ENCODE assay signal across 8 mouse cellular contexts in the genomic region with DNA sequence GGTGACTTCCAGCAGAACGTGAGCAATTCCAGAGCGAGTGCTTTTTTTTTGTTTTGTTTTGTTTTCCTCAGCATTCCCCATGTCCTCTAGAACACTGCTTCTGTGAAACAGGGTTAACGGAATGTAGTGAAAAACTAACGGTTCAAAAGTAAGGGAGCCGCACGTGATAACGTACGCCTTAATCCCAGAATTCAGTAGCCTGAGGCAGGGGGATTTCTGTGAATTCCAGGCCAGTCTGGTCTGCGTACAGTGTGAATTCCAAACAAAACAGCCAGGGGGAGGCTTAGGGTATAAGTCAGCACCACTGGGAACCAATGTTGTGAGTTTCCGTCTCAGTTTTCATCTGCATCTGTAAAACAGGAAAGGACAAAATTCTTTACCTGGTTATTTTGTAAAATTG. TPM values are rescaled to one million over a fixed set of nuclear protein-coding genes. Genes with fewer than 3 reads are reported as not detected.
DNase-seq lines count a peak whose midpoint lies in the region; ATAC-seq and TF ChIP-seq lines count a peak whose summit lies in the region.

No protein-coding gene starts in this region.

- TF ChIP-seq EP300 in CH12.LX (IDR thresholded peaks at IDR 0.05; ENCODE audit: low read length): no peak

- ATAC-seq in erythroblast, adult 5-6 weeks (replicated peaks; ENCODE audit: low FRiP score, poor library complexity, severe bottlenecking): peak; percentile 17; the same call in 1 of the 2 replicates
- peak; percentile 61 for ATAC-seq in intestine, embryonic 15.5 days

- dilution Hi-C loops in CH12.LX (cut with MboI; ENCODE audit: extremely low pct_ligation_motif_present, extremely low pct_unique_long_range_greater_than_20kb, low sequenced_read_pairs): no loop called here

- peaks cover 12% of the 10 kb centered on the region for H3K79me2 ChIP-seq in CH12.LX (replicated peaks; ENCODE audit: control insufficient read depth, extremely low read depth, insufficient read depth, poor library complexity, severe bottlenecking)

- peak overlapping the region; percentile 93 for H3K27ac ChIP-seq in CH12.LX (ENCODE audit: insufficient read depth, low read depth)
- peak overlapping the region; percentile 91 for H3K27ac ChIP-seq in intestine, embryonic 15.5 days
- H3K27ac ChIP-seq in midbrain, embryonic 10.5 days (replicated peaks): peak overlapping the region; percentile 91

- peaks cover 0 to 7% of the 10 kb centered on the region in 2 experiments; a peak in 2 of 4 replicates for H3K4me1 ChIP-seq in CH12.LX (ENCODE audit: control insufficient read depth in 1 of 2, insufficient read depth in 2 of 2)
- H3K4me1 ChIP-seq in intestine, embryonic 15.5 days (replicated peaks): peaks cover 7% of the 10 kb centered on the region
- peaks cover 18% of the 10 kb centered on the region for H3K4me1 ChIP-seq in midbrain, embryonic 10.5 days

- no peak for TF ChIP-seq POLR2A in CH12.LX (IDR thresholded peaks at IDR 0.05; ENCODE audit: low read depth, low read length)

- no peaks in the 10 kb centered on the region for H3K27me3 ChIP-seq in CH12.LX (replicated peaks)
- no peaks in the 10 kb centered on the region for H3K27me3 ChIP-seq in intestine, embryonic 15.5 days (replicated peaks)
- no peaks in the 10 kb centered on the region for H3K27me3 ChIP-seq in midbrain, embryonic 10.5 days (ENCODE audit: low read depth, poor library complexity, severe bottlenecking)

- in situ Hi-C loops in CH12.LX (cut with MboI; ENCODE audit: low pct_ligation_motif_present, low pct_unique_long_range_greater_than_20kb, low sequenced_read_pairs): no loop called here

- TF ChIP-seq RAD21 in CH12.LX (IDR thresholded peaks at IDR 0.05; ENCODE audit: low read depth, low read length): no peak

- H3K4me3 ChIP-seq in CH12.LX (replicated peaks in 1 of 3; ENCODE audit: low read depth in 2 of 3, low read length in 2 of 3, poor library complexity in 1 of 3): peak overlapping the region; percentile 60 to 96 (median 64)
- peak overlapping the region; percentile 76 for H3K4me3 ChIP-seq in intestine, embryonic 15.5 days (replicated peaks)
- H3K4me3 ChIP-seq in midbrain, embryonic 10.5 days: peak overlapping the region; percentile 77

- 8% methylated on average over 10 of the region's 10 CpGs for WGBS in intestine, embryonic 15.5 days
- 32% methylated on average over 10 of the region's 10 CpGs for WGBS in midbrain, embryonic 10.5 days

- peaks cover 8 to 21% of the 10 kb centered on the region in 2 experiments for H3K36me3 ChIP-seq in CH12.LX (replicated peaks in 1 of 2; ENCODE audit: control insufficient read depth in 1 of 2, insufficient read depth in 1 of 2, low read length in 1 of 2)
- no peaks in the 10 kb centered on the region for H3K36me3 ChIP-seq in intestine, embryonic 15.5 days
- H3K36me3 ChIP-seq in midbrain, embryonic 10.5 days: peaks cover 21% of the 10 kb centered on the region

- no peak for TF ChIP-seq CTCF in CH12.LX (conservative IDR thresholded peaks at IDR 0.05 in 1 of 2, IDR thresholded peaks at IDR 0.05 in 1 of 2; ENCODE audit: low read depth in 2 of 2, low read length in 2 of 2)

- H3K9ac ChIP-seq in CH12.LX (ENCODE audit: insufficient read depth, low read depth): peak overlapping the region; percentile 79
- peak overlapping the region; percentile 82 for H3K9ac ChIP-seq in intestine, embryonic 15.5 days

- H3K9me3 ChIP-seq in CH12.LX (replicated peaks; ENCODE audit: low read length): no peaks in the 10 kb centered on the region
- H3K9me3 ChIP-seq in intestine, embryonic 15.5 days: no peaks in the 10 kb centered on the region
- H3K9me3 ChIP-seq in midbrain, embryonic 10.5 days (replicated peaks): no peaks in the 10 kb centered on the region

- DNase-seq in cerebellum, adult 8-10 months: peak; percentile 38
- DNase-seq in cerebellum, postnatal 36 days: no peak
- no peak for DNase-seq in CH12.LX (ENCODE audit: extremely low read depth)
- peak; percentile 22 for DNase-seq in midbrain, embryonic 10.5 days (ENCODE audit: low spot score)
- DNase-seq in urinary bladder, postnatal 10 days (ENCODE audit: low spot score): no peak
- no peak for DNase-seq in cerebellum, adult 18-20 months

- peak overlapping the region; percentile 66 for H3K4me2 ChIP-seq in CH12.LX (ENCODE audit: insufficient read depth, low read depth, poor library complexity, severe bottlenecking)
- peak overlapping the region; percentile 73 for H3K4me2 ChIP-seq in intestine, embryonic 15.5 days (replicated peaks)

TF ChIP-seq in CH12.LX, 34 proteins besides CTCF, POLR2A, EP300 and RAD21:
- TF ChIP-seq BHLHE40 (IDR thresholded peaks at IDR 0.05; ENCODE audit: low read depth, low read length) (peak; percentile 54; the same call in 1 of the 2 replicates), USF2 (conservative IDR thresholded peaks at IDR 0.05; ENCODE audit: low read depth, low read length) (no peak), NELFE (IDR thresholded peaks at IDR 0.05; ENCODE audit: low read depth, low read length) (no peak)

RNA-seq across cellular contexts. Expression of gene Tmem126a, which starts 0.5 kb away (rescaled TPM):
- total RNA-seq in CH12.LX (2012; rRNA removed) (65.3 and 78.0 TPM in 2 replicates), CH12.LX (2014; rRNA removed) (121 and 133 TPM in 2 replicates)
- 62.3 and 70.9 TPM in 2 replicates for polyA plus RNA-seq in CH12.LX (2012; ENCODE audit: insufficient read length, low read depth)
- total RNA-seq in erythroblast, adult 5-6 weeks (2015; ENCODE audit: low replicate concordance): 2.7 and 8.8 TPM in 2 replicates
- 4.9 and 7.2 TPM in 2 replicates for total RNA-seq in erythroblast, adult 5-6 weeks (2017; ENCODE audit: low replicate concordance)
- polyA plus RNA-seq in intestine, embryonic 15.5 days (2015; fragmentation: Nextera tagmentation; extraction: Ambion mirVana): 137 and 140 TPM in 2 replicates
- polyA plus RNA-seq in midbrain, embryonic 10.5 days (2016; fragmentation: Nextera tagmentation; extraction: Ambion mirVana): 143 and 146 TPM in 2 replicates

RNA-seq across cellular contexts. Expression of gene Crebzf, which starts 15.0 kb away (rescaled TPM):
- total RNA-seq in CH12.LX (2012; rRNA removed): 63.2 and 74.0 TPM in 2 replicates
- total RNA-seq in CH12.LX (2014; rRNA removed): 102 and 115 TPM in 2 replicates
- polyA plus RNA-seq in CH12.LX (2012; ENCODE audit: insufficient read length, low read depth): 51.8 and 61.5 TPM in 2 replicates
- total RNA-seq in erythroblast, adult 5-6 weeks (2015; ENCODE audit: low replicate concordance): 66.3 and 72.1 TPM in 2 replicates
- total RNA-seq in erythroblast, adult 5-6 weeks (2017; ENCODE audit: low replicate concordance): 54.6 and 56.1 TPM in 2 replicates
- 26.2 and 35.0 TPM in 2 replicates for polyA plus RNA-seq in intestine, embryonic 15.5 days (2015; fragmentation: Nextera tagmentation; extraction: Ambion mirVana)
- polyA plus RNA-seq in midbrain, embryonic 10.5 days (2016; fragmentation: Nextera tagmentation; extraction: Ambion mirVana): 26.6 and 29.1 TPM in 2 replicates

RNA-seq across cellular contexts. Expression of gene Tmem126b, which starts 18.3 kb away (rescaled TPM):
- total RNA-seq in CH12.LX (2012; rRNA removed): 10.8 and 10.9 TPM in 2 replicates
- total RNA-seq in CH12.LX (2014; rRNA removed): 15.7 and 16.7 TPM in 2 replicates
- polyA plus RNA-seq in CH12.LX (2012; ENCODE audit: insufficient read length, low read depth): 9.1 and 11.8 TPM in 2 replicates
- total RNA-seq in erythroblast, adult 5-6 weeks (2015; ENCODE audit: low replicate concordance): 4.6 and 7.1 TPM in 2 replicates
- total RNA-seq in erythroblast, adult 5-6 weeks (2017; ENCODE audit: low replicate concordance): 3.2 and 5.6 TPM in 2 replicates
- 34.5 and 34.6 TPM in 2 replicates for polyA plus RNA-seq in intestine, embryonic 15.5 days (2015; fragmentation: Nextera tagmentation; extraction: Ambion mirVana)
- polyA plus RNA-seq in midbrain, embryonic 10.5 days (2016; fragmentation: Nextera tagmentation; extraction: Ambion mirVana): 41.2 and 43.6 TPM in 2 replicates

RNA-seq across cellular contexts. Expression of gene Dlg2, which starts 19.0 kb away (rescaled TPM):
- total RNA-seq in CH12.LX (2012; rRNA removed) (not detected in 2 replicates), CH12.LX (2014; rRNA removed) (not detected in 2 replicates)
- 0.36 TPM in 1 of 2 replicates, not detected in the other for polyA plus RNA-seq in CH12.LX (2012; ENCODE audit: insufficient read length, low read depth)
- total RNA-seq in erythroblast, adult 5-6 weeks (2015; ENCODE audit: low replicate concordance): 0.21 and 1.2 TPM in 2 replicates
- 0.60 TPM in 1 of 2 replicates, not detected in the other for total RNA-seq in erythroblast, adult 5-6 weeks (2017; ENCODE audit: low replicate concordance)
- polyA plus RNA-seq in intestine, embryonic 15.5 days (2015; fragmentation: Nextera tagmentation; extraction: Ambion mirVana): 4.7 and 4.8 TPM in 2 replicates
- 1.1 and 1.7 TPM in 2 replicates for polyA plus RNA-seq in midbrain, embryonic 10.5 days (2016; fragmentation: Nextera tagmentation; extraction: Ambion mirVana)

RNA-seq across cellular contexts. Expression of gene Ccdc89, which starts 31.1 kb away (rescaled TPM):
- total RNA-seq in CH12.LX (2012; rRNA removed): not detected in 2 replicates
- total RNA-seq in CH12.LX (2014; rRNA removed): not detected in 2 replicates
- polyA plus RNA-seq in CH12.LX (2012; ENCODE audit: insufficient read length, low read depth): not detected in 2 replicates
- total RNA-seq in erythroblast, adult 5-6 weeks (2015; ENCODE audit: low replicate concordance): not detected in 2 replicates
- total RNA-seq in erythroblast, adult 5-6 weeks (2017; ENCODE audit: low replicate concordance): not detected in 2 replicates
- polyA plus RNA-seq in intestine, embryonic 15.5 days (2015; fragmentation: Nextera tagmentation; extraction: Ambion mirVana): 0.48 and 0.85 TPM in 2 replicates
- polyA plus RNA-seq in midbrain, embryonic 10.5 days (2016; fragmentation: Nextera tagmentation; extraction: Ambion mirVana): 2.8 and 3.3 TPM in 2 replicates

Comparison
In these comparisons a context has a peak if more than half of its experiments do, and no peak if none do; other contexts are left out.
1. DNase-seq: peak in cerebellum, adult 8-10 months (single experiment) and midbrain, embryonic 10.5 days (single experiment); none in cerebellum, postnatal 36 days (0 of 2), CH12.LX (single experiment), urinary bladder, postnatal 10 days (single experiment) and cerebellum, adult 18-20 months (0 of 2).
2. Peak in every context shown above with its lines, with median percentiles within 50 percentile points of each other: H3K27ac ChIP-seq and H3K4me3 ChIP-seq.